Mouse (Mus musculus): ENCODE data around the gene Il10rb.

DNA sequence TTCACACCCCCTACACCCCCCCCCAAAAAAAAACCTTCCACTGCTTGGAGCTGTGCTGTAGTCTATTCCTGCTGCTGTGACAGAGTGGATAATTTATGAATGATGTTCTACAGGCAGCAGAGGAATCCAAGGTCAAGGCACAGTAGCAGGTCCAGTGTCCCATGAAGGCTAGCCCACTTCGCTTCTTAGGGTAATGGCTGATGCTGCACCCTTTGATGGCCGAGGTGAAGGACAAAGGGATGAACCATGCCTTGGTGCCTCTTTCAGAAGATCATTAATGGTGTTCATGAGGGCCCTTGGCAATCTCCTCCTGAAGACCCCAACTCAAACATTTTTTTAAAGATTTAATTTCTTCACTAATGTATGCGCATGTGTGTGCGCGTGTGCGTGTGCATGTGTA is 10.4 kb downstream of the Il10rb start:
- TF ChIP-seq CTCF (IDR thresholded peaks at IDR 0.05; ENCODE audit: insufficient read depth, low read length) = no peak
- TF ChIP-seq POLR2A (IDR thresholded peaks at IDR 0.05; ENCODE audit: borderline replicate concordance, extremely low read depth, low read depth, low read length) = no peak

Data from lung, adult 2 months (tissue).